Mouse (Mus musculus) limb, embryonic 14.5 days (tissue): ENCODE results near the gene Rxra. TPM values are rescaled to one million over a fixed set of nuclear protein-coding genes. Genes with fewer than 3 reads are reported as not detected.

ENCODE experiments used
- ATAC-seq: fragments of 200-750 bp; cut with Nextera tagmentation; 2 replicates; pipeline ENCODE4 v1.8.0; 2017; ENCODE audit warnings: low read depth, moderate number of reproducible peaks, moderate TSS enrichment; ENCODE audit not compliant: low FRiP score
- DNase-seq: peaks from one replicate; pipeline ENCODE4 v3.0.0-alpha.2; 2015; ENCODE audit warnings: low spot score
- H3K27ac ChIP-seq: fragments of 300-500 bp; sonication (generic); replicated peaks from 2 replicates; pipeline ENCODE4 v1.5.1; 2014; ENCODE audit warnings: low read depth, mild to moderate bottlenecking, low read length, moderate library complexity, mixed read lengths
- H3K27me3 ChIP-seq: fragments of 300-500 bp; sonication (generic); 2 replicates; pipeline ENCODE4 v1.6.1; 2014; ENCODE audit warnings: low read length, mixed read lengths; ENCODE audit not compliant: control insufficient read depth, insufficient read depth
- H3K36me3 ChIP-seq: fragments of 300-500 bp; sonication (generic); 2 replicates; pipeline ENCODE4 v1.6.1; 2014; ENCODE audit warnings: mild to moderate bottlenecking, low read length, moderate library complexity, mixed read lengths; ENCODE audit not compliant: control insufficient read depth, insufficient read depth
- H3K4me1 ChIP-seq: fragments of 300-500 bp; sonication (generic); 2 replicates; pipeline ENCODE4 v1.6.1; 2014; ENCODE audit warnings: antibody characterized with exemption, low read length, mixed read lengths; ENCODE audit not compliant: control insufficient read depth, insufficient read depth
- H3K4me2 ChIP-seq: fragments of 300-500 bp; sonication (generic); replicated peaks from 2 replicates; pipeline ENCODE4 v1.6.1; 2014; ENCODE audit warnings: low read depth, mild to moderate bottlenecking, low read length, moderate library complexity; ENCODE audit not compliant: severe bottlenecking
- H3K4me3 ChIP-seq: fragments of 300-500 bp; sonication (generic); replicated peaks from 2 replicates; pipeline ENCODE4 v1.5.1; 2014; ENCODE audit warnings: low read length
- H3K9ac ChIP-seq: fragments of 300-500 bp; sonication (generic); 2 replicates; pipeline ENCODE4 v1.6.1; 2014; ENCODE audit warnings: mild to moderate bottlenecking, low read depth, low read length, moderate library complexity; ENCODE audit not compliant: severe bottlenecking
- H3K9me3 ChIP-seq: fragments of 300-500 bp; sonication (generic); 2 replicates; pipeline ENCODE4 v1.6.1; 2016; ENCODE audit warnings: low read length; ENCODE audit not compliant: control insufficient read depth
- POLR2A ChIP-seq: fragments of 200-500 bp; IDR thresholded peaks from 2 replicates; pipeline ENCODE4 v1.8.0; 2012; ENCODE audit warnings: inconsistent platforms, mild to moderate bottlenecking, moderate library complexity, borderline replicate concordance; ENCODE audit not compliant: insufficient read depth, insufficient read length; ENCODE audit errors: extremely low read depth
- WGBS: fragments of 180-500 bp; shearing (Covaris S2); extraction: QIAGEN DNeasy Blood & Tissue Kit; methylation state at CpG from one replicate; pipeline ENCODE4 v1.1.7; 2014; 5-methylcytosine and 5-hydroxymethylcytosine counted together
- polyA plus RNA-seq, 2 experiments: library from polyadenylated mRNA; depleted of rRNA in 1 of 2; stranded (reverse) in 1 of 2; unstranded in 1 of 2; fragments of >200 nt; fragmentation: Nextera tagmentation in 1 of 2; extraction: Ambion mirVana in 1 of 2; gene quantifications; 2 replicates each; pipeline versions ENCODE4 v1.2.1 to v1.2.3; 2012 to 2014

The Rxra gene
- polyA plus RNA-seq (2012; rRNA removed) (56.8 and 80.3 TPM in 2 replicates), polyA plus RNA-seq (2014; fragmentation: Nextera tagmentation; extraction: Ambion mirVana) (13.8 and 17.0 TPM in 2 replicates)

DNA sequence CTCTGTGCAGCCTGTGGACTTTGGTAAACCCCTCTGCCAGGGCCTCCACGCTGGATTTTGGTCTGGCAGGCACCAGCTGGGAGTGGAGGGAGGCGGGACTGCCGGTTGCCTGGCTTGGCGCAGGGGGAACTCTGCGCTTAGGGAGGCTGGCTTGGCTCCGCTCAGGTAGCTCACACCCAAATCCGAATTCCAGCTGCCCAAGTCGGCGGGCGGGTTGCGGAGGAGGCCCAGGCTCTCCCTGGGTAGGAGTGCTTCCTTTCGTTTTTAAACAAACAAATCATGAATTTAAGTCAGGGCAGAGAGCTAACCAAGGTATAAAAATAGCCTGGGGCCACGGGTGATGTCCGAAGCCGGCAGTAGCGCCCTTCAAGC, at the start of gene Rxra:
Rxra (plus strand) TSS at position 335 of the 372 bp plus-strand sequence.
- H3K27ac ChIP-seq: peak within 1 kb of the TSS; percentile 99
- no peaks in the 10 kb centered on the region for H3K9me3 ChIP-seq
- DNase-seq: peak; percentile 71
- ATAC-seq: peak; percentile 11; the same call in 1 of the 2 replicates
- 1% methylated on average over 16 of the region's 16 CpGs for WGBS
- H3K27me3 ChIP-seq: no peaks in the 10 kb centered on the region
- no peaks in the 10 kb centered on the region for H3K36me3 ChIP-seq
- H3K4me1 ChIP-seq: peaks cover 49% of the 10 kb centered on the region
- peak within 1 kb of the TSS; percentile 96 for H3K9ac ChIP-seq
- peak within 1 kb of the TSS; percentile 90 for H3K4me3 ChIP-seq
- peak within 1 kb of the TSS; percentile 95 for H3K4me2 ChIP-seq
- TF ChIP-seq POLR2A: no peak

GRCm38 (mm10) chr2:27626604-27627003, 49.6 kb upstream of the Rxra start:
- Histone ChIP-seq H3K9ac (no peak overlapping the region), H3K27ac (no peak overlapping the region), H3K4me2 (no peak overlapping the region), H3K4me3 (no peak overlapping the region), H3K27me3 (no peaks in the 10 kb centered on the region), H3K36me3 (no peaks in the 10 kb centered on the region), H3K4me1 (no peaks in the 10 kb centered on the region; the same call in 1 of the 2 replicates), H3K9me3 (no peaks in the 10 kb centered on the region)
- 46% methylated on average over 1 of the region's 1 CpGs for WGBS
- no peak for ATAC-seq
- TF ChIP-seq POLR2A: no peak
- no peak for DNase-seq

GRCm38 (mm10) chr2:27630601-27631285, 45.5 kb upstream of the Rxra start:
- Histone ChIP-seq H3K9me3 (no peaks in the 10 kb centered on the region), H3K9ac (no peak overlapping the region), H3K27me3 (no peaks in the 10 kb centered on the region), H3K27ac (no peak overlapping the region), H3K36me3 (no peaks in the 10 kb centered on the region), H3K4me3 (no peak overlapping the region), H3K4me2 (no peak overlapping the region), H3K4me1 (peaks cover 2% of the 10 kb centered on the region)
- ATAC-seq: no peak
- WGBS: 82% methylated on average over 3 of the region's 3 CpGs
- DNase-seq: no peak
- no peak for TF ChIP-seq POLR2A

- TF ChIP-seq POLR2A: no peak
- Histone ChIP-seq H3K27me3 (no peaks in the 10 kb centered on the region), H3K9ac (no peak overlapping the region), H3K9me3 (no peaks in the 10 kb centered on the region), H3K4me1 (peaks cover 2% of the 10 kb centered on the region), H3K4me2 (no peak overlapping the region), H3K4me3 (no peak overlapping the region), H3K27ac (no peak overlapping the region), H3K36me3 (no peaks in the 10 kb centered on the region)
- WGBS: 68% methylated on average over 2 of the region's 2 CpGs
- DNase-seq (no peak), ATAC-seq (no peak)
These were observed 42.8 kb upstream of the Rxra start for GRCm38 (mm10) chr2:27633471-27633870.

- WGBS: 44% methylated on average over 1 of the region's 1 CpGs
- Histone ChIP-seq H3K9ac (no peak overlapping the region), H3K27me3 (no peaks in the 10 kb centered on the region), H3K4me1 (peaks cover 2% of the 10 kb centered on the region), H3K4me3 (no peak overlapping the region), H3K9me3 (no peaks in the 10 kb centered on the region), H3K27ac (no peak overlapping the region), H3K4me2 (no peak overlapping the region), H3K36me3 (no peaks in the 10 kb centered on the region)
- no peak for ATAC-seq
- DNase-seq: no peak
- no peak for TF ChIP-seq POLR2A
These were observed 42.2 kb upstream of the Rxra start for GRCm38 (mm10) chr2:27634018-27634417.
